Mouse (Mus musculus): ENCODE measurements around the gene Pcsk2.

Pcsk2 gene

GRCm38 (mm10) chr2:143806140-143806923, 260.4 kb downstream of the Pcsk2 start:
- ChIA-PET CTCF (interaction anchor here in 1 of 4 experiments (0.6 kb wide), 1 partner anchor 524 kb away, joined by 4 read pairs; no protein-coding TSS in a partner anchor), POLR2A (no interaction called here)

- ChIA-PET POLR2A (no interaction called here), CTCF (no interaction called here)
Measured at GRCm38 (mm10) chr2:143806924-143807664, 261.1 kb downstream of the Pcsk2 start.

- POLR2A ChIA-PET = no interaction called here
- CTCF ChIA-PET = interaction anchor here in 1 of 4 experiments (0.6 kb wide), 1 partner anchor 389 kb away, joined by 3 read pairs; no protein-coding TSS in a partner anchor
Measured at GRCm38 (mm10) chr2:143808789-143809188, 262.8 kb downstream of the Pcsk2 start.

GRCm38 (mm10) chr2:143812262-143812661, 266.3 kb downstream of the Pcsk2 start:
- ChIA-PET CTCF (interaction anchor here in 1 of 4 experiments (0.6 kb wide), 1 partner anchor 131 kb away, joined by 3 read pairs; no protein-coding TSS in a partner anchor), POLR2A (no interaction called here)

- CTCF ChIA-PET = no interaction called here
- POLR2A ChIA-PET = no interaction called here
Measured at GRCm38 (mm10) chr2:143813461-143813860, 267.5 kb downstream of the Pcsk2 start.

- ChIA-PET CTCF (interaction anchor here in 2 of 4 experiments (0.6 to 1.3 kb wide), 2 partner anchors 507 to 718 kb away, joined by 3 to 6 read pairs; no protein-coding TSS in a partner anchor), POLR2A (interaction anchor here in 2 of 4 experiments (0.6 to 1.7 kb wide), 5 partner anchors 10 to 84 kb away, joined by 3 to 5 read pairs (median 3); partner anchors contain the start of gene Dstn (in 1 of the 2))
Measured at GRCm38 (mm10) chr2:143831645-143832044, 285.7 kb downstream of the Pcsk2 start.

GRCm38 (mm10) chr2:143832721-143833120, 286.8 kb downstream of the Pcsk2 start:
- POLR2A ChIA-PET = interaction anchor here in 1 of 4 experiments (0.5 to 1.7 kb wide), 2 partner anchors 83 to 386 kb away, joined by 3 to 5 read pairs; partner anchors contain the start of gene Dstn

GRCm38 (mm10) chr2:143834082-143834481, 288.1 kb downstream of the Pcsk2 start:
- POLR2A ChIA-PET = interaction anchor here in 1 of 4 experiments (0.7 kb wide), 1 partner anchor 52 kb away, joined by 5 read pairs; no protein-coding TSS in a partner anchor
- CTCF ChIA-PET = interaction anchor here in 1 of 4 experiments (0.7 kb wide), 1 partner anchor 289 kb away, joined by 13 read pairs; no protein-coding TSS in a partner anchor

More at GRCm38 (mm10) chr2:143832721-143833120, 286.8 kb downstream of the Pcsk2 start:
- CTCF ChIA-PET = no interaction called here

GRCm38 (mm10) chr2:143835820-143836219, 289.9 kb downstream of the Pcsk2 start:
- CTCF ChIA-PET = interaction anchor here in 2 of 4 experiments (0.6 to 0.7 kb wide), 3 partner anchors 226 to 611 kb away, joined by 3 to 5 read pairs (median 3); no protein-coding TSS in a partner anchor
- POLR2A ChIA-PET = interaction anchor here in 1 of 4 experiments (0.9 to 1.4 kb wide), 2 partner anchors 10 to 77 kb away, joined by 3 read pairs; no protein-coding TSS in a partner anchor

- ChIA-PET CTCF (interaction anchor here in 2 of 4 experiments (0.9 to 1.0 kb wide), 2 partner anchors 144 to 251 kb away, joined by 3 to 5 read pairs; no protein-coding TSS in a partner anchor), POLR2A (interaction anchor here in 1 of 4 experiments (0.9 kb wide), 1 partner anchor 108 kb away, joined by 3 read pairs; no protein-coding TSS in a partner anchor)
Measured at GRCm38 (mm10) chr2:143837291-143837701, 291.3 kb downstream of the Pcsk2 start.

- POLR2A ChIA-PET = no interaction called here
- CTCF ChIA-PET = no interaction called here
Measured at GRCm38 (mm10) chr2:143838698-143839097, 292.7 kb downstream of the Pcsk2 start.

- CTCF ChIA-PET = no interaction called here
- POLR2A ChIA-PET = no interaction called here
Measured at GRCm38 (mm10) chr2:143839458-143839857, 293.5 kb downstream of the Pcsk2 start.

GRCm38 (mm10) chr2:143840895-143841294, 294.9 kb downstream of the Pcsk2 start:
- POLR2A ChIA-PET = no interaction called here

GRCm38 (mm10) chr2:143841536-143841935, 295.6 kb downstream of the Pcsk2 start:
- CTCF ChIA-PET = no interaction called here
- POLR2A ChIA-PET = no interaction called here

More at GRCm38 (mm10) chr2:143840895-143841294, 294.9 kb downstream of the Pcsk2 start:
- CTCF ChIA-PET = no interaction called here

GRCm38 (mm10) chr2:143844779-143845178, 298.8 kb downstream of the Pcsk2 start:
- POLR2A ChIA-PET = interaction anchor here in 1 of 4 experiments (1.2 kb wide), 1 partner anchor 166 kb away, joined by 3 read pairs; the partner anchor contains the start of gene Rrbp1
- CTCF ChIA-PET = no interaction called here

- POLR2A ChIA-PET = interaction anchor here in 1 of 4 experiments (1.3 kb wide), 1 partner anchor 15 kb away, joined by 3 read pairs; no protein-coding TSS in a partner anchor
- CTCF ChIA-PET = interaction anchor here in 1 of 4 experiments (0.6 kb wide), 1 partner anchor 358 kb away, joined by 3 read pairs; no protein-coding TSS in a partner anchor
Measured at GRCm38 (mm10) chr2:143846799-143847198, 300.8 kb downstream of the Pcsk2 start.

GRCm38 (mm10) chr2:143847291-143847690, 301.3 kb downstream of the Pcsk2 start:
- POLR2A ChIA-PET = no interaction called here
- CTCF ChIA-PET = interaction anchor here in 1 of 4 experiments (0.6 kb wide), 1 partner anchor 358 kb away, joined by 3 read pairs; no protein-coding TSS in a partner anchor

- ChIA-PET POLR2A (interaction anchor here in 2 of 4 experiments (1.0 to 2.0 kb wide), 5 partner anchors 9 to 160 kb away, joined by 3 to 7 read pairs (median 3); partner anchors contain the start of genes Dstn (in 1 of the 2) and Rrbp1 (in 1 of the 2)), CTCF (interaction anchor here in 1 of 4 experiments (1.1 kb wide), 1 partner anchor 11 kb away, joined by 4 read pairs; the partner anchor contains the start of gene Bfsp1)
Measured at GRCm38 (mm10) chr2:143851354-143852221, 305.6 kb downstream of the Pcsk2 start.
